ENCODE assay signal across 8 mouse cellular contexts in genomic region chr2:92845061-92845769, GRCm38 (mm10).
DNase-seq lines count a peak whose midpoint lies in the region; ATAC-seq and TF ChIP-seq lines count a peak whose summit lies in the region.

No protein-coding gene starts in this region.

- 45% methylated on average over 14 of the region's 14 CpGs for WGBS in kidney, adult 2 months
- 22% methylated on average over 14 of the region's 14 CpGs for WGBS in lung, postnatal 0 days

- DNase-seq in layer of hippocampus, adult 11-12 months (ENCODE audit: low spot score), result peak; percentile 50
- no peak for DNase-seq in layer of hippocampus, adult 9-10 months (ENCODE audit: low spot score)
- DNase-seq in cerebellum, adult 18-20 months, result peak; percentile 23 to 25
- peak; percentile 56 for DNase-seq in gastrocnemius, postnatal 10 days
- DNase-seq in kidney, adult 2 months, result peak; percentile 53
- peak; percentile 72 for DNase-seq in lung, postnatal 0 days (ENCODE audit: low spot score)
- peak; percentile 64 for DNase-seq in right cerebral cortex, postnatal 4 days
- DNase-seq in thymus, postnatal 0 days (ENCODE audit: low spot score), result no peak

- TF ChIP-seq EP300 in lung, postnatal 0 days (IDR thresholded peaks at IDR 0.05), result no peak

- no peaks in the 10 kb centered on the region for H3K36me3 ChIP-seq in kidney, adult 2 months (ENCODE audit: control insufficient read depth, insufficient read depth, low read length)
- no peaks in the 10 kb centered on the region for H3K36me3 ChIP-seq in lung, postnatal 0 days (ENCODE audit: insufficient read depth, low read length)

- no peak for TF ChIP-seq POLR2A in kidney, adult 2 months (IDR thresholded peaks at IDR 0.05; ENCODE audit: low read depth, low read length)

- no peak overlapping the region for H3K9ac ChIP-seq in lung, postnatal 0 days (replicated peaks; ENCODE audit: low read depth)

- H3K27me3 ChIP-seq in kidney, adult 2 months (replicated peaks; ENCODE audit: control insufficient read depth, insufficient read depth, low read length), result no peaks in the 10 kb centered on the region
- H3K27me3 ChIP-seq in lung, postnatal 0 days (replicated peaks; ENCODE audit: insufficient read depth, low read length), result no peaks in the 10 kb centered on the region

- ATAC-seq in lung, postnatal 0 days, result peak; percentile 83

- H3K4me1 ChIP-seq in kidney, adult 2 months (ENCODE audit: control insufficient read depth, insufficient read depth, low read length), result no peaks in the 10 kb centered on the region
- peaks cover 11% of the 10 kb centered on the region; the same call in 1 of the 2 replicates for H3K4me1 ChIP-seq in lung, postnatal 0 days (ENCODE audit: insufficient read depth, low read depth, low read length)

- no peak overlapping the region for H3K4me3 ChIP-seq in kidney, adult 2 months (ENCODE audit: insufficient read depth, low read depth, low read length)
- no peak overlapping the region for H3K4me3 ChIP-seq in lung, postnatal 0 days (ENCODE audit: low read depth, low read length)

- H3K4me2 ChIP-seq in lung, postnatal 0 days (replicated peaks; ENCODE audit: low read depth, low read length), result peak overlapping the region; percentile 14

- no peaks in the 10 kb centered on the region for H3K9me3 ChIP-seq in lung, postnatal 0 days (ENCODE audit: low read length)

- no peak for TF ChIP-seq CTCF in kidney, adult 2 months (conservative IDR thresholded peaks at IDR 0.05; ENCODE audit: insufficient read depth, insufficient read length, low read depth, low read length)
- TF ChIP-seq CTCF in lung, postnatal 0 days (IDR thresholded peaks at IDR 0.05), result no peak; the same call in 1 of the 2 replicates

- 0 out of 2 replicates have a peak overlapping the region, but pooled peaks have one; percentile 5 for H3K27ac ChIP-seq in kidney, adult 2 months (ENCODE audit: insufficient read depth, low read depth, low read length)
- H3K27ac ChIP-seq in lung, postnatal 0 days (ENCODE audit: low read length), result peak overlapping the region; percentile 58

Comparison
In these comparisons a context has a peak if more than half of its experiments do, and no peak if none do; other contexts are left out.
1. DNase-seq: peak in layer of hippocampus, adult 11-12 months (single experiment), cerebellum, adult 18-20 months (2 of 2), gastrocnemius, postnatal 10 days (single experiment), kidney, adult 2 months (single experiment), lung, postnatal 0 days (single experiment) and right cerebral cortex, postnatal 4 days (single experiment); none in layer of hippocampus, adult 9-10 months (single experiment) and thymus, postnatal 0 days (single experiment).